In the genomic region with DNA sequence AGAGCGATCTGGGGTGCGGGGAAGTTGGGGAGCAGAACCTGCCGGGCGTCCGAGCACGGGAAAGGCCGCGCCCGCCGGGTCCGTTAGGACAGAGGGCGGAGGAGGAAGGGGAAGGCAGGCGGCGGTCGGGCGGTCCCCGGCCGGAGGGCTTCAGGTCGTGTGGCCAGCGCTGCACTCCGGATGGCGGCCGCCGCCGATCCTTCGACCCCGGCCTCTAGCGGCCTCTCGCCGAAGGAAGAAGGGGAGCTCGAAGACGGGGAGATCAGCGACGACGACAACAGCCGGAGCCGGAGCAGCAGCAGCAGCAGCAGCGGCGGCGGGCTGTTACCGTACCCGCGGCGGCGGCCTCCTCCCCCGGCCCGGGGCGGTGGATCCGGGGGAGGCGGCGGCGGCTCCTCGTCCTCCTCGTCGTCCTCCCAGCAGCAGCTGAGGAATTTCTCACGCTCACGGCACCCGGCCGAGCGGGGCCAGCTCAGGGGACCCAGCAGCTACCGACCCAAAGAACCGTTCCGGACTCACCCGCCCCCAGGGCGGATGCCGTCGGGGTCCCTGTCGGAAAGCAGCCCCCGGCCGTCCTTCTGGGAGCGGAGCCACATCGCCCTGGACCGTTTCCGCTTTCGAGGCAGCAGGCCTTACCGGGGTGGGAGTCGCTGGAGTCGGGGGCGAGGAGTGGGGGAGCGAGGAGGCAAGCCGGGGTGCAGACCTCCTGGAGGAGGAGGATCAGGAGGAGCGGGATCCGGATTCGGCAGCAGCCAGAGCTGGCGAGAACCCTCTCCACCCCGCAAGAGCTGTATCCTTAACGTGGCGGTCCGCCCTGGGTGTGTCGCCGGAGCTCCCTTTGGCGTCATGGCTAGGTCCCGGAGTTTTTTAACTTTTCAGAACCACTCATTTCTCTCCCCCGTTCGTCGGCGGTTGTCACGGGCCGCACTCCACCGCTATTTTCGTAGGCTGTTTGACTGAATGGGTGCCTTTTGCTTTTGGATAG, we compare ENCODE assay signal across 8 mouse cellular contexts. TPM values are rescaled to one million over a fixed set of nuclear protein-coding genes. Genes with fewer than 3 reads are reported as not detected.
DNase-seq lines count a peak whose midpoint lies in the region; ATAC-seq and TF ChIP-seq lines count a peak whose summit lies in the region.

No protein-coding gene starts in this region.

- under 1% methylated on average over 81 of the region's 101 CpGs for WGBS in embryonic facial prominence, embryonic 11.5 days
- under 1% methylated on average over 97 of the region's 101 CpGs for WGBS in limb, embryonic 13.5 days
- WGBS in midbrain, embryonic 14.5 days: under 1% methylated on average over 98 of the region's 101 CpGs
- under 1% methylated on average over 101 of the region's 101 CpGs for WGBS in spleen, adult 2 months

- TF ChIP-seq POLR2A in spleen, adult 2 months (IDR thresholded peaks at IDR 0.05; ENCODE audit: low read depth, low read length): no peak

- H3K4me1 ChIP-seq in embryonic facial prominence, embryonic 11.5 days (ENCODE audit: control insufficient read depth, insufficient read depth, low read length): no peaks in the 10 kb centered on the region
- H3K4me1 ChIP-seq in limb, embryonic 13.5 days: peaks cover 33% of the 10 kb centered on the region
- H3K4me1 ChIP-seq in midbrain, embryonic 14.5 days (ENCODE audit: control insufficient read depth, insufficient read depth, low read length): peaks cover 46% of the 10 kb centered on the region
- peaks cover 3% of the 10 kb centered on the region; the same call in 1 of the 2 replicates for H3K4me1 ChIP-seq in spleen, adult 2 months (ENCODE audit: control insufficient read depth, insufficient read depth, insufficient read length)

- no peaks in the 10 kb centered on the region for H3K27me3 ChIP-seq in embryonic facial prominence, embryonic 11.5 days (ENCODE audit: control insufficient read depth, insufficient read depth, low read length)
- no peaks in the 10 kb centered on the region for H3K27me3 ChIP-seq in limb, embryonic 13.5 days
- H3K27me3 ChIP-seq in midbrain, embryonic 14.5 days (ENCODE audit: control insufficient read depth, insufficient read depth, low read length): no peaks in the 10 kb centered on the region
- H3K27me3 ChIP-seq in spleen, adult 2 months (ENCODE audit: control insufficient read depth, insufficient read depth, low read length): no peaks in the 10 kb centered on the region

- H3K9me3 ChIP-seq in embryonic facial prominence, embryonic 11.5 days (replicated peaks; ENCODE audit: control insufficient read depth, low read length): no peaks in the 10 kb centered on the region
- no peaks in the 10 kb centered on the region for H3K9me3 ChIP-seq in limb, embryonic 13.5 days
- no peaks in the 10 kb centered on the region for H3K9me3 ChIP-seq in midbrain, embryonic 14.5 days (ENCODE audit: control insufficient read depth, low read length)

- peak; percentile 53 for DNase-seq in layer of hippocampus, adult 11-12 months (ENCODE audit: low spot score)
- DNase-seq in layer of hippocampus, adult 9-10 months (ENCODE audit: low spot score): no peak
- peak; percentile 68 for DNase-seq in embryonic facial prominence, embryonic 11.5 days (ENCODE audit: low spot score)
- DNase-seq in heart, adult 18-20 months: peak; percentile 69 to 79
- DNase-seq in kidney, adult 18-20 months: peak; percentile 71
- peak; percentile 69 for DNase-seq in midbrain, embryonic 14.5 days
- peak in 1 of 2 experiments; percentile 45 for DNase-seq in spleen, adult 2 months (ENCODE audit: low read depth in 1 of 2, low spot score in 2 of 2)

- H3K4me2 ChIP-seq in embryonic facial prominence, embryonic 11.5 days (ENCODE audit: low read depth, low read length): peak overlapping the region; percentile 60
- H3K4me2 ChIP-seq in limb, embryonic 13.5 days (replicated peaks): peak overlapping the region; percentile 76
- peak overlapping the region; percentile 81 for H3K4me2 ChIP-seq in midbrain, embryonic 14.5 days (ENCODE audit: low read length)

- H3K36me3 ChIP-seq in embryonic facial prominence, embryonic 11.5 days (replicated peaks; ENCODE audit: control insufficient read depth, insufficient read depth, low read depth, low read length): no peaks in the 10 kb centered on the region
- peaks cover 14% of the 10 kb centered on the region for H3K36me3 ChIP-seq in limb, embryonic 13.5 days
- peaks cover 6% of the 10 kb centered on the region; the same call in 1 of the 2 replicates for H3K36me3 ChIP-seq in midbrain, embryonic 14.5 days (ENCODE audit: control insufficient read depth, insufficient read depth, low read length)
- H3K36me3 ChIP-seq in spleen, adult 2 months (ENCODE audit: control insufficient read depth, insufficient read depth, low read length): peaks cover 2% of the 10 kb centered on the region; the same call in 1 of the 2 replicates

- ATAC-seq in embryonic facial prominence, embryonic 11.5 days (replicated peaks; ENCODE audit: insufficient number of reproducible peaks, low FRiP score, low TSS enrichment, low read depth): peak; percentile 5; the same call in 1 of the 2 replicates
- peak; percentile 4 for ATAC-seq in limb, embryonic 13.5 days (ENCODE audit: low FRiP score, low read depth)
- peak; percentile 2 for ATAC-seq in midbrain, embryonic 14.5 days (ENCODE audit: low FRiP score, low TSS enrichment)

- H3K27ac ChIP-seq in embryonic facial prominence, embryonic 11.5 days (replicated peaks; ENCODE audit: low read depth, low read length): peak overlapping the region; percentile 94
- peak overlapping the region; percentile 98 for H3K27ac ChIP-seq in limb, embryonic 13.5 days
- peak overlapping the region; percentile 98 for H3K27ac ChIP-seq in midbrain, embryonic 14.5 days (replicated peaks; ENCODE audit: low read depth, low read length)
- H3K27ac ChIP-seq in spleen, adult 2 months (ENCODE audit: insufficient read depth, low read length): peak overlapping the region; percentile 95

- TF ChIP-seq CTCF in spleen, adult 2 months (IDR thresholded peaks at IDR 0.05; ENCODE audit: extremely low read depth, insufficient read depth, insufficient read length, insufficient replicate concordance): no peak

- H3K4me3 ChIP-seq in embryonic facial prominence, embryonic 11.5 days (ENCODE audit: low read depth, low read length): peak overlapping the region; percentile 73
- peak overlapping the region; percentile 93 for H3K4me3 ChIP-seq in limb, embryonic 13.5 days
- peak overlapping the region; percentile 93 for H3K4me3 ChIP-seq in midbrain, embryonic 14.5 days (replicated peaks; ENCODE audit: low read depth, low read length)
- peak overlapping the region; percentile 94 for H3K4me3 ChIP-seq in spleen, adult 2 months (ENCODE audit: extremely low read depth, insufficient read depth, insufficient read length)

- peak overlapping the region; percentile 85 for H3K9ac ChIP-seq in embryonic facial prominence, embryonic 11.5 days (replicated peaks; ENCODE audit: low read length)
- H3K9ac ChIP-seq in limb, embryonic 13.5 days: peak overlapping the region; percentile 97
- peak overlapping the region; percentile 89 for H3K9ac ChIP-seq in midbrain, embryonic 14.5 days (replicated peaks; ENCODE audit: low read length)

RNA-seq across cellular contexts. Expression of a gene that starts 0.6 kb away (rescaled TPM):
- 18.3 and 23.1 TPM in 2 replicates for polyA plus RNA-seq in embryonic facial prominence, embryonic 11.5 days (2014; fragmentation: Nextera tagmentation; extraction: Ambion mirVana)
- total RNA-seq in heart, adult 18-20 months (2021): 10 to 100 TPM; 10.7 to 12.8 TPM
- 22.2 and 22.6 TPM in 2 replicates for polyA plus RNA-seq in limb, embryonic 13.5 days (2015; fragmentation: Nextera tagmentation; extraction: Ambion mirVana)
- polyA plus RNA-seq in midbrain, embryonic 14.5 days (2014; fragmentation: Nextera tagmentation; extraction: Ambion mirVana): 25.4 and 28.6 TPM in 2 replicates
- polyA plus RNA-seq in spleen, adult 2 months (2012; rRNA removed): 11.2 and 12.5 TPM in 2 replicates

RNA-seq across cellular contexts. Expression of a gene that starts 1.1 kb away (rescaled TPM):
- polyA plus RNA-seq in embryonic facial prominence, embryonic 11.5 days (2014; fragmentation: Nextera tagmentation; extraction: Ambion mirVana): 20.0 and 21.6 TPM in 2 replicates
- total RNA-seq in heart, adult 18-20 months (2021): 1 to 10 TPM; 8.7 to 9.3 TPM
- 26.7 and 29.7 TPM in 2 replicates for polyA plus RNA-seq in limb, embryonic 13.5 days (2015; fragmentation: Nextera tagmentation; extraction: Ambion mirVana)
- 24.5 and 27.3 TPM in 2 replicates for polyA plus RNA-seq in midbrain, embryonic 14.5 days (2014; fragmentation: Nextera tagmentation; extraction: Ambion mirVana)
- 3.2 and 3.6 TPM in 2 replicates for polyA plus RNA-seq in spleen, adult 2 months (2012; rRNA removed)

RNA-seq across cellular contexts. Expression of a gene that starts 23.0 kb away (rescaled TPM):
- polyA plus RNA-seq in embryonic facial prominence, embryonic 11.5 days (2014; fragmentation: Nextera tagmentation; extraction: Ambion mirVana): 25.3 and 36.4 TPM in 2 replicates
- total RNA-seq in heart, adult 18-20 months (2021): 10 to 100 TPM; 11.2 to 16.9 TPM
- polyA plus RNA-seq in limb, embryonic 13.5 days (2015; fragmentation: Nextera tagmentation; extraction: Ambion mirVana): 25.3 and 27.7 TPM in 2 replicates
- polyA plus RNA-seq in midbrain, embryonic 14.5 days (2014; fragmentation: Nextera tagmentation; extraction: Ambion mirVana): 32.5 and 43.3 TPM in 2 replicates
- 9.5 and 10.4 TPM in 2 replicates for polyA plus RNA-seq in spleen, adult 2 months (2012; rRNA removed)
